Mouse (Mus musculus) right cerebral cortex, postnatal 36 days (tissue): ENCODE data around the gene Skida1.

Source experiments
- DNase-seq, 2 experiments: peaks; one replicate each; pipeline ENCODE4 v3.0.0; 2022; ENCODE audit warnings: low spot score in 2 of 2, mixed read lengths in 1 of 2

The Skida1 gene

GRCm38 (mm10) chr2:18017321-18017720, 31.5 kb downstream of the Skida1 start:
- no peak for DNase-seq

GRCm38 (mm10) chr2:18016639-18017038, 32.2 kb downstream of the Skida1 start:
- no peak for DNase-seq

- no peak for DNase-seq
These were observed 33.3 kb downstream of the Skida1 start for GRCm38 (mm10) chr2:18015581-18015980.

GRCm38 (mm10) chr2:18012866-18013265, 36.0 kb downstream of the Skida1 start:
- DNase-seq = no peak

- DNase-seq = no peak
These were observed 37.6 kb downstream of the Skida1 start for GRCm38 (mm10) chr2:18011226-18011625.

GRCm38 (mm10) chr2:18005137-18005536, 43.7 kb downstream of the Skida1 start:
- DNase-seq = peak; percentile 11 to 14

- no peak for DNase-seq
These were observed 44.6 kb downstream of the Skida1 start for GRCm38 (mm10) chr2:18004286-18004685.

- no peak for DNase-seq
These were observed 46.5 kb downstream of the Skida1 start for GRCm38 (mm10) chr2:18002306-18002705.

GRCm38 (mm10) chr2:17996858-17997257, 52.0 kb downstream of the Skida1 start, which contains the start of gene H2al2a:
Gene H2al2a, minus strand, starts transcription at chr2:17996958.
- no peak for DNase-seq
